Mouse (Mus musculus) left cerebral cortex, adult 18-20 months (tissue): ENCODE measurements at regions not wholly inside any gene's neighbourhood (a gene's known extent, or its start where the extent isn't known, plus 50 kb on each side); places are given as distances from the start of the nearest gene placed in this dataset.
"Not testable (repeated sequence)": the region's sequence is repeated elsewhere in the genome, so short reads cannot be mapped to it uniquely, and the experiment has no call there.

Source experiments
- DNase-seq, 2 experiments: peaks; one replicate each; pipeline ENCODE4 v3.0.0; 2021 to 2022; ENCODE audit warnings: low spot score in 2 of 2, mixed read lengths in 1 of 2

GRCm38 (mm10) chr12:71704431-71704830 is 126.4 kb upstream of the Daam1 start:
- DNase-seq = no peak

- peak; percentile 71 to 72 for DNase-seq
These were observed 123.0 kb upstream of the Daam1 start for GRCm38 (mm10) chr12:71707727-71708369.

DNA sequence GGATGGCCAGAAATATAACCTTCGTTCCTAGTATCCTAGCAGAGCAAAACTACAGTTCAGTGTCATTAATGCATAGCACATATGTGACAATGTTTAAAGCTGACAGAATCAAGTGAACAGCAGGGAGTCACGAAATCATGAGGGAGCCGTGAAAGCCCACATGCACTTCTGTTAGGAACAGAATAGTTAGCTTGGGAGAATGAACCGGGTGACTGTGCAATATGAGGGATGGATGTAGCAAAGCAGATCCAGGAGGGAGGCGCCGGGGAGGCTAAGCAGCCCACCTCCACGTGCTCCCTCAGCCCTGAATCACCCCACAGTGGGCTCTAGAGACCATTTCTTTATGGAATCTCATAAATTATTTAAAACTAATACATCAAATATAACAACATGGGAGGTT is 116.3 kb upstream of the Daam1 start:
- peak; percentile 17 to 35 for DNase-seq

GRCm38 (mm10) chr12:71718412-71718811 is 112.5 kb upstream of the Daam1 start:
- not testable (repeated sequence) for DNase-seq

DNA sequence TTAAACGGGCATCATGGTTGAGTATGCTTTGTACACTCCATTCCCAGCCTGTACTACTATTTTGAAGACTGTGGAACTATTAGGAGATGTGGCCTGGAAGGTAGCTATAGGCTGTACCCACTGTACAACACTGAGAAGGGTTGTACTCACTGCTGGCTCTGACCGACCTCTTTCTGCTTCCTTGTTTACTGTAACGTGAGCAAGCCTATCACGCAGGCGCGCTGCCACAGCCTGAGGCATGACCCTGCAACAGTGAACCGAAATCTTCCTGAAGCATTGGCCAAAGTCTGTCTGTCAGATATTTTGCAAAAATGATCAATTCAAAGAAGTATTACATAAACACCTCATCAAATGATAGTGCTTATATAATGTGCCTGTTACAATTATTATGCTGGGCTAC is 112.0 kb upstream of the Daam1 start:
- no peak for DNase-seq

DNA sequence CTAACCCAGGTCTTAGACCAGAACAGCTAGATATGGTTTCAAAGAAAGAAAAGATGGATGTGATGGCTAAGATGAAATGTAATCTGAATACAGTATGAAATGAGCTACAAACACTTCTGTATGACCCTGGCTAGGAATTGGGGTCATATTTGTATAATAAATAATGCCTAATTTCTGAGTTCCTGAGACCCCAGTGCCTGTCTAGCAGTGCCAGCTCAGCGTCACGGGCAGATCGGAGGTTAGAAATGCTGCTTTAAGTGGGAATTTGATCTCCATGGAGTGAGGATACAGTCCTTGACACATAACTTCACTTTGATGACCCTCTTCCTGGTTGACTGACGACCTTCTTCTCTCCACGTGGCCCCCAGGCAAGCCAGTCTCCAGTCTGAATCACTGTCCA is 105.7 kb upstream of the Daam1 start:
- no peak for DNase-seq

DNA sequence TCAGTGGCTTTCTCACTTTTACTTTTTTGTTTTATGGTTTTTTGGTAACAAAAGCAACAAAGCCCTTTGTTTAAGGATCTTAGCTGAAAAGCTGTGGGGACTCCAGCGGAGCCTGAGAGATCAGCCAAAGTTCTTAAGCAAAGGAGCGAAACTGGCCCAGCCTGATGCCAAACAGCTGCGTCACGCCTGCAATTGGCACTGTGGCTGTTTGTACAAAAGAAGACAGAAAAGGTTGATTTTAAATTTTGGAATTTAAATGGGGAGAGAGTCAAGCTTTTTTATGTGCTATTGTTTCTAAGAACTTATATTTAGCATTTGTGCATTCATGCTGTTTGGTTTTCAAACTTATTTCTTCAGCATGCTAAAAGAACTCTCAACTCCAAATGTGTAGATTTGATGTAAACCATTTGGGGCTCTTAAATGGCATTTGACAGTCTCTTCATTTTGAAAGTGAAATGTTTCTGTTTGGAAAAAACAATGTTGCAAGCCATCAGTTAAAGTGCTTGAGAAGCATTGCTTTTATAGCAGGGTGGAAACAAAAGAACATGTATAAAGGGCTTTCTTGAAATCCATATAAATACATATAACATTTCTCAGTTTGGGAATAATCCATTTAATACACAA is 105.1 kb upstream of the Daam1 start:
- no peak for DNase-seq

DNA sequence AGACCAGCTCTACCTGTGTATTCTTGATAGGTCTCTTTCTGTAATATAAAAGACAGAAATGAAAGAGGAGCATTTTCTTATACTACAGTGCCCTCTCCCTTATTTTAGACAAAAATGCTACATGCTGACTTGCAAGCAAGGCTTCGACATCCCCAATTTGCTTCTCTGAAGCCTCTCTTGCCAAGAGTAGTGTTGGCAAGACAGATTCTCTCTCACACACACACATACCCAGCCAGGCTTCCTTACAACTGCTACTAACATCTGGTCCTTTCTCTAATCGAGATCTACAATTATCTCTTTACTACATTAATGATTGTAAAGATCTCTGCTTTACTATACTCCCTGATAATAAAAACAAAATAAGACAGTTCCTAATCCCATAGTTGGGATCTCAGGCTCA is 87.5 kb upstream of the Daam1 start:
- DNase-seq = no peak

GRCm38 (mm10) chr12:71746011-71746410 is 84.9 kb upstream of the Daam1 start:
- DNase-seq = no peak

- DNase-seq = peak in 1 of 2 experiments; percentile 18
These were observed 83.5 kb upstream of the Daam1 start for GRCm38 (mm10) chr12:71747386-71747785.

- DNase-seq = peak in 1 of 2 experiments; percentile 34
These were observed 83.0 kb upstream of the Daam1 start for GRCm38 (mm10) chr12:71747831-71748368.

GRCm38 (mm10) chr12:71748731-71749130 is 82.1 kb upstream of the Daam1 start:
- peak; percentile 79 to 87 for DNase-seq

- DNase-seq = peak in 1 of 2 experiments; percentile 19
These were observed 81.2 kb upstream of the Daam1 start for GRCm38 (mm10) chr12:71749668-71750067.

DNA sequence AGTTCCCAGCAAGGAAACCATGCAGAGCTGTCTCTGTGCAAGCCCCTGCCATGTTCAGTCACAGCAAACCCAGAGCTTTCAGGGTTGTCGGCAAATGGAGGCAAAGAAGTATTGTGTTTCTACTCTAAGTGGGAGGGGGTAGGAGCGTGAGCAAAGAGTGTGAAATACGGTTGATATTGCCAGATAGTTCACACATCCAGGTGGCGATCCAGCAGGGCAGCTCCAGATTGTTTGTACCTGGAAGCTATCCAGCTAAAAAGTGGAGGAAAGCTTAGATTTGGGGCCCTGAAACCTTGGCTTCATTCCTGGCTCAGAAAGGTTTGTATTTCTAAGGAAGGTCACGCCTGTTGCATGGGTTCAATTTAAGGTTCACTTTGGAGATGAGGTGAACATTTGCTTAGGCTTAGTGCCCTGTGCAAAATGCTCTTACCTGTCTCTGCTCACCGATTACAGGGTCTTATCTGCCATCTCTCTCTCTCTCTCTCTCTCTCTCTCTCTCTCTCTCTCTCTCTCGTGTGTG is 78.1 kb upstream of the Daam1 start:
- DNase-seq = no peak

DNA sequence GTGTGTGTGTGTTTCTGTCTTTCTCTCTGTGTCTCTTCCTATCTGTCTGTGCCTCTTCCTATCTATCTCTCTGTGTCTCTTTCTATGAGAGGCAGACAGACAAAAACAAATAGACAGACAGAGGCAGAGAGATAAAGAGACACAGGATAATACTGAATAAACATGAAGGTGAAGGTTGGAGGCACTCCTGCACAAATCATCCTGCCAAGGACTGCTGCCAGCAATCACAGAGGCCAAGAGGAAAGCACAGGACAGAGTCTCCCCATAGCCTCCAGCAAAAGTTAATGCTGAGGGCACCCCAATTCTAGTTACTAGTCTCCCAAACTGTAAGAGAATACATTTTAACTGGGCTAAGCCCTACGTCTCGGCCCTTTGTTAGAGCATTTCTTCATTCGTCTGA is 77.6 kb upstream of the Daam1 start:
- no peak for DNase-seq

DNA sequence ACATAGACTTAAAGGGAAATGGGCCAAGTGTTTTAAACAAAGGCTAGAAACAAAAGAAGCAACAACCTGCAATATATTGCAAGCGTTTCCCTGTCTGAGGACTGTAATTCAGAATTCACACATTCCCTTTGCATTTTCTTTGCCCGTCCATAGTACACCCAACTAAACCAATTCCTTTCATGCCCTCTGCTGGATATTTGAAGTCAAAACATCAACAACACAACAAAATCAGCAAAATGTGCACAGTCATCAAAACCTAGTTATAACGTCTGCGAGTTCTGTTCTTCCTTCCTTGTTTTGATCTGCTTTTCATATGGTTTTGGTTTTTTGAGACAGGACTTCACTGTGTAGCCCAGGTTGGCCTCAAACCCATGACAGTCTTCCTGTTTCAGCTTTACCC is 67.7 kb upstream of the Daam1 start:
- DNase-seq = no peak

DNA sequence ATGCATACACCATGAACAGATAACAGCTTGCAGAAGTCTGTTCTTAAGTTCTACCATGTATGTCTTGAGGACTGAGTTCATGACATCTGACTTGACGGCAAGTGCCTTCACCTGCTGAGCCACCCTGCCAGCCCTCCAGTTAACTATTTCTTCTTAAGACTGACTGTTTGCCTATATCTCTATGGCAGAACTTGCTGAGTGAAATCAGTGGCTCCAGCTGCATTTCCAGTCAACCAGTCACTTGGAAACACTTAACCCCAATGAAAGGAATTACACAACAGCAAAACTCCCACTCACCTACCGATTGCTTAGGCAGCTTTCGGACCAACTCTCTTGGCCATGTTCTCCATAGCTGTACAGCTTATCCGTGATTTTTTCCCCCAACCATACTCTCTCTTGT is 64.8 kb upstream of the Daam1 start:
- DNase-seq = no peak

- no peak for DNase-seq
These were observed 64.2 kb upstream of the Daam1 start for GRCm38 (mm10) chr12:71766636-71767035.

- no peak for DNase-seq
These were observed 63.0 kb upstream of the Daam1 start for GRCm38 (mm10) chr12:71767896-71768295.

DNA sequence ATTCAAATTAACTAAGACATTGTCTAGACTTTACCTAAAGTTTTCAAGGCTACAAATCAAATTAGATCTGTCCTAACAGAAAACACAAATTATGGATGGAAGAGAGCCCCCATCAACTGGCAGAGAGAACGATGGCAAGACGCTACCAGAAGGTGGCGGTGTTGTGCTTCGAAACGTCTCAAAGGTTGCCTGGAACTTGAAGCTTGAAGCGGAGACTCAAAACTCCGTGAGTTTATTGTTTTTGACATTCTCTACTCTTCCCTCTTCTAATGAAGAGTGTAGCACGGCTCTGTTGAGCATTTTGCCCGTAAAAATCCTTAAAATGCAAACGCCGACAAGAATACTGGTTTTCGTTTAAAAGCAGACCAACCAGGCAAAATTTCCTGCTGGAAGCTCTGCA is 62.4 kb upstream of the Daam1 start:
- DNase-seq = peak; percentile 82 to 89

- DNase-seq = no peak
These were observed 62.0 kb upstream of the Daam1 start for GRCm38 (mm10) chr12:71768890-71769289.

GRCm38 (mm10) chr12:71769302-71769701 is 61.6 kb upstream of the Daam1 start:
- DNase-seq = no peak

DNA sequence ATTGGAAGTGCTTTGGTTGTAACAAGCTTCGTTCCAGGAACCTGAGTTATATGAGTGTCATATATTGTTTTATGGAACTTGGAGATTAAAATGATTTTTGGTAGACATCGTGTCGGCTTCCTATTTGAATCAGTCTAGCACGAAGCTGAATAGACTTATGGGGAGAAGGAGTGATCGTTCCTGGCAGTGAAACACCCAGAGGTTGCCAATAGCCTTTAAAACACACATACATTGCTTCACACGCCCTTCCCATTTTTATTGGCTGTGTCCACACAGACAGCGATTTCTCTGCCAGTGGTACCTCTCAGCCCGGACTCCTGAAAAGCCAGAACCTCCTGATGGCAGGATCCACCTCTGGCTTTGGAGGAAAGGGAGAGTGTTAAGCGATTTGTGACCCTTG is 57.0 kb upstream of the Daam1 start:
- DNase-seq = no peak
